Mouse (Mus musculus): ENCODE results near the gene Dicer1. TPM values are rescaled to one million over a fixed set of nuclear protein-coding genes. Genes with fewer than 3 reads are reported as not detected.
A peak's percentile ranks its signal among the peaks of the same experiment; 100 is the strongest.

The Dicer1 gene
- polyA plus RNA-seq, 1 experiment from 2014 or later, result 48.2 TPM

DNA sequence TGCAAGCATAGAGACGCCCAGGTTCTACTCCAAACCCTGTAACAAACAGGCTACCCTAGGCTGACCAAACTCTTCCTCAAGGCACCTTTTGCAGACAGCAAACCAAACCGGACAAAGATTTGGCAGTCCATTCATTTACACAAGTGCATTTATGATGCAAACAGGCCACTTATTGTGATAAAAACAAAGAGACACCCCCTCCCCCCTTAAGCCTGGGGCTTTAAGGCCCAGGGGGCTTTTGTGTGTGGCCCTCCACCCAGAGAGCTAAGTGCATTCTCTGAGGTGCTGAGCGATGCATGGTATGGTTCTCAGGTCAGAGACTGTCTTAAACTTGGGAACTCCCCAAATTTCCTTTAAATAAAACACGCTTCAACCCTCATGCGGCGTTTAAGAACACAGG lies 12.2 kb upstream of the Dicer1 start:
- Histone ChIP-seq H3K36me3 (no peaks in the 10 kb centered on the region), H3K9me3 (no peaks in the 10 kb centered on the region), H3K27me3 (no peaks in the 10 kb centered on the region), H3K4me2 (no peak overlapping the region), H3K4me1 (replicated peaks) (peaks cover 8% of the 10 kb centered on the region; the same call in 1 of the 2 replicates), H3K9ac (no peak overlapping the region), H3K27ac (replicated peaks) (no peak overlapping the region), H3K4me3 (no peak overlapping the region)
- ATAC-seq (ENCODE audit: low read depth), result no peak
- WGBS, result 24% methylated on average over 6 of the region's 6 CpGs

- no peak overlapping the region for H3K4me3 ChIP-seq
- H3K27me3 ChIP-seq, result no peaks in the 10 kb centered on the region
- H3K4me1 ChIP-seq (replicated peaks), result 0 out of 2 replicates have a peak, but pooled peaks cover 5% of the 10 kb centered on the region
- H3K9me3 ChIP-seq, result no peaks in the 10 kb centered on the region
- WGBS, result 86% methylated on average over 8 of the region's 8 CpGs
- no peak overlapping the region for H3K9ac ChIP-seq
- H3K4me2 ChIP-seq, result no peak overlapping the region
- no peak for ATAC-seq (ENCODE audit: low read depth)
- no peak overlapping the region for H3K27ac ChIP-seq (replicated peaks)
- no peaks in the 10 kb centered on the region for H3K36me3 ChIP-seq
Observed at GRCm38 (mm10) chr12:104761411-104761810, 9.7 kb upstream of the Dicer1 start.

DNA sequence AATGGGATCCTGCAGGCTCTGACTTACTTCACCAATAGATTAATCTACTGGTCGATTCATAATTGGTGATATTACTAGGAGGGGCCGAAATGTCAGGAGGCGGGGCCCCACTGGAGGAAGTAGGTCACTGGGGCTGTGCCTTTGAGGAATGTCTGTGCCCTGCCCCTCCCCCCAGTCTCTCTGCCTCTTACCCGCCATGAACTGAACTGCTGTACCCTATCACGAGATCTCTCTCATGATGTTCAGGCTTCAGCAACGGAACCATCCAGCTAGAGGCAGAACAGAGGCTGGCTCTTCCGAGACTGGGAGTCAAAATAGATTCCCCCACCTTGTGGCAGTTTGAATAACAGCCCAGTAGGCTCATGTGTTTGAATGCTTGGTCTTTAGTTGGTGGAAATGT lies 6.3 kb upstream of the Dicer1 start:
- no peak overlapping the region for H3K27ac ChIP-seq (replicated peaks)

GRCm38 (mm10) chr12:104753686-104754085 lies 1.9 kb upstream of the Dicer1 start:
- H3K27me3 ChIP-seq, result no peaks in the 10 kb centered on the region
- H3K36me3 ChIP-seq, result peaks cover 3% of the 10 kb centered on the region; the same call in 1 of the 2 replicates
- no peak overlapping the region for H3K27ac ChIP-seq (replicated peaks)
- peaks cover 33% of the 10 kb centered on the region for H3K4me1 ChIP-seq (replicated peaks)
- H3K4me3 ChIP-seq, result no peak overlapping the region
- WGBS, result 74% methylated on average over 4 of the region's 4 CpGs
- no peak overlapping the region for H3K4me2 ChIP-seq
- H3K9me3 ChIP-seq, result no peaks in the 10 kb centered on the region
- no peak for ATAC-seq (ENCODE audit: low read depth)
- no peak overlapping the region for H3K9ac ChIP-seq

More for the DNA sequence above, 6.3 kb upstream of the Dicer1 start:
- Histone ChIP-seq H3K9ac (no peak overlapping the region), H3K27me3 (no peaks in the 10 kb centered on the region), H3K9me3 (no peaks in the 10 kb centered on the region), H3K4me2 (no peak overlapping the region), H3K4me3 (no peak overlapping the region), H3K36me3 (no peaks in the 10 kb centered on the region), H3K4me1 (replicated peaks) (peaks cover 1% of the 10 kb centered on the region; the same call in 1 of the 2 replicates)
- no peak for ATAC-seq (ENCODE audit: low read depth)
- WGBS, result 91% methylated on average over 7 of the region's 7 CpGs

DNA sequence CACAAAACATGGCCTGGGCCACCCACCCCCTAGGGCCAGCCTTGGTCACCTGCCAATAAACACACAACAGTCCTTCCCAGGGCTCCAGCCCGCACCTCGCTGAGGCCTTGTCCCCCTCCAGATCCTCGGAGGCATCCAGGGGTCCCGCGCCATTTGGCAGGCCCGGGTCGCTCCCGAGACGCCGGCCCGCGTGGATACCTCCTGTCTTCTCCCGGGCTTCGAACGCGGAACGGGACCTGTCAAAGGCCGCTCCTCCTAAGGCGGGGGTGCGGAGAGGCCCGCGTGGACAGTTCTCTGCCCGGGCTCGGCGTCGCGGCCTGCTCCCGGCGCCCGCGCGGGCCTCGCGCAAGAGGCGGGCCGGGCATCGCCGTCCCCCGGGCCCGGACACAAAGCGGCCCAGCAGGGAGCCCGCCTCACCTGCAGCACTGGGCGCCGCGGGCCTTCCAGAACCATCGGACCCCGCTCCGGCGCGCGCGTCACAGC lies 380 bp downstream of the Dicer1 start:
- Histone ChIP-seq H3K27ac (replicated peaks) (peak overlapping the region; percentile 92), H3K9ac (peak overlapping the region; percentile 96), H3K4me3 (peak overlapping the region; percentile 83), H3K4me1 (replicated peaks) (peaks cover 51% of the 10 kb centered on the region), H3K4me2 (peak overlapping the region; percentile 95), H3K36me3 (peaks cover 3% of the 10 kb centered on the region; the same call in 1 of the 2 replicates), H3K27me3 (no peaks in the 10 kb centered on the region), H3K9me3 (no peaks in the 10 kb centered on the region)
- WGBS, result 0% methylated on average over 44 of the region's 52 CpGs
- ATAC-seq (ENCODE audit: low read depth), result peak; percentile 49

DNA sequence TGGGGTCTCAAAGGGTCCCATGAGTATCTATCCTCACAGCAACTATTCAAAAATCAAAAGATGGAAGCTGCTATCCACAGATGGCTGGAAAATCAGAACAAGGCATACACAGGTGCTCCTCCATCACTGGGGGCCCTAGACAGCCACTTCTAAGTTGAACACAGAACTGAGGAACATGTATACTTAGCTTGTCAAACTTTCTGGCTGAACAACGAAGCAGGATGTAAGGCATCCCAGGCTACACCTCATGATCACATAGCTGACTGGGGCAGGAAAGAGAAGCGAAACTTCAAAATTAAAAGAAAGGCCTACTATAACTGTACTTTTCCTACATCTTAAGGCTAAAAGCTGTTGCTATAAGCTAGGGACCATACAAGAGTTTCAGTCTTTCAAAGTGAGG lies 2.8 kb downstream of the Dicer1 start:
- Histone ChIP-seq H3K4me2 (no peak overlapping the region), H3K9me3 (no peaks in the 10 kb centered on the region), H3K4me3 (no peak overlapping the region), H3K9ac (no peak overlapping the region), H3K36me3 (peaks cover 3% of the 10 kb centered on the region; the same call in 1 of the 2 replicates), H3K27ac (replicated peaks) (no peak overlapping the region), H3K27me3 (no peaks in the 10 kb centered on the region), H3K4me1 (replicated peaks) (peaks cover 57% of the 10 kb centered on the region)
- WGBS, result 94% methylated on average over 2 of the region's 2 CpGs
- ATAC-seq (ENCODE audit: low read depth), result no peak

- Histone ChIP-seq H3K4me1 (replicated peaks) (peaks cover 63% of the 10 kb centered on the region), H3K36me3 (peaks cover 3% of the 10 kb centered on the region; the same call in 1 of the 2 replicates), H3K27me3 (no peaks in the 10 kb centered on the region), H3K27ac (replicated peaks) (no peak overlapping the region), H3K9me3 (no peaks in the 10 kb centered on the region), H3K4me2 (no peak overlapping the region), H3K9ac (no peak overlapping the region), H3K4me3 (no peak overlapping the region)
- ATAC-seq (ENCODE audit: low read depth), result no peak
- WGBS, result 89% methylated on average over 5 of the region's 5 CpGs
Observed at GRCm38 (mm10) chr12:104747252-104747651, 4.5 kb downstream of the Dicer1 start.

DNA sequence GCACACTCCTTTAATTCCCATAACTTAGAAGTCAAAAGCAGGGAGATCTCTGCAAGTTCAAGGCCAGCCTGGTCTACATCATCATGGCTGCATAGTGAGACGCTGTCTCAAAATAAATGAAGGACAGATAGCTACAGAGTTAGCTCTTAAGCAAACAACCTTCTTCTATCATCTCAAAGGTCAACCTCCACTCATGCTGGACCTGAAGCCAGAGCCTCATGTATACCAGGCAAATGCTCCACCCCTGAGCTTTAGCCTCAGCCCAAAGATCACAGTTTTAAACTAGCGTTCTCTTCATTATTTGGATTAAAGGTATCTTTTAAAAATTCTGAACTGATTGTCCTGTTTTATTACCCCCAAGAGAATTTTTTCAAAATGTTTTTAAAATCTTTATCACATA lies 5.2 kb downstream of the Dicer1 start:
- peaks cover 3% of the 10 kb centered on the region; the same call in 1 of the 2 replicates for H3K36me3 ChIP-seq
- no peaks in the 10 kb centered on the region for H3K27me3 ChIP-seq
- no peak overlapping the region for H3K9ac ChIP-seq
- no peak overlapping the region for H3K4me2 ChIP-seq
- no peak for ATAC-seq (ENCODE audit: low read depth)
- H3K4me1 ChIP-seq (replicated peaks), result peaks cover 69% of the 10 kb centered on the region
- H3K4me3 ChIP-seq, result no peak overlapping the region
- H3K9me3 ChIP-seq, result no peaks in the 10 kb centered on the region
- no peak overlapping the region for H3K27ac ChIP-seq (replicated peaks)
- WGBS, result 96% methylated on average over 2 of the region's 2 CpGs

GRCm38 (mm10) chr12:104743687-104744086 lies 8.1 kb downstream of the Dicer1 start:
- H3K9ac ChIP-seq, result no peak overlapping the region
- H3K4me2 ChIP-seq, result no peak overlapping the region
- H3K27me3 ChIP-seq, result no peaks in the 10 kb centered on the region
- H3K9me3 ChIP-seq, result no peaks in the 10 kb centered on the region
- 0 out of 2 replicates have a peak, but pooled peaks cover under 1% of the 10 kb centered on the region for H3K36me3 ChIP-seq
- peaks cover 68% of the 10 kb centered on the region for H3K4me1 ChIP-seq (replicated peaks)
- H3K4me3 ChIP-seq, result no peak overlapping the region
- 54% methylated on average over 4 of the region's 4 CpGs for WGBS
- no peak overlapping the region for H3K27ac ChIP-seq (replicated peaks)
- peak; percentile 79 for ATAC-seq (ENCODE audit: low read depth)

GRCm38 (mm10) chr12:104742247-104742646 lies 9.5 kb downstream of the Dicer1 start:
- no peak for ATAC-seq (ENCODE audit: low read depth)
- H3K9ac ChIP-seq, result no peak overlapping the region
- peaks cover 68% of the 10 kb centered on the region for H3K4me1 ChIP-seq (replicated peaks)
- no peaks in the 10 kb centered on the region for H3K27me3 ChIP-seq
- WGBS, result 79% methylated on average over 6 of the region's 6 CpGs
- H3K36me3 ChIP-seq, result no peaks in the 10 kb centered on the region
- no peak overlapping the region for H3K27ac ChIP-seq (replicated peaks)
- H3K4me2 ChIP-seq, result no peak overlapping the region
- H3K9me3 ChIP-seq, result no peaks in the 10 kb centered on the region
- H3K4me3 ChIP-seq, result no peak overlapping the region

DNA sequence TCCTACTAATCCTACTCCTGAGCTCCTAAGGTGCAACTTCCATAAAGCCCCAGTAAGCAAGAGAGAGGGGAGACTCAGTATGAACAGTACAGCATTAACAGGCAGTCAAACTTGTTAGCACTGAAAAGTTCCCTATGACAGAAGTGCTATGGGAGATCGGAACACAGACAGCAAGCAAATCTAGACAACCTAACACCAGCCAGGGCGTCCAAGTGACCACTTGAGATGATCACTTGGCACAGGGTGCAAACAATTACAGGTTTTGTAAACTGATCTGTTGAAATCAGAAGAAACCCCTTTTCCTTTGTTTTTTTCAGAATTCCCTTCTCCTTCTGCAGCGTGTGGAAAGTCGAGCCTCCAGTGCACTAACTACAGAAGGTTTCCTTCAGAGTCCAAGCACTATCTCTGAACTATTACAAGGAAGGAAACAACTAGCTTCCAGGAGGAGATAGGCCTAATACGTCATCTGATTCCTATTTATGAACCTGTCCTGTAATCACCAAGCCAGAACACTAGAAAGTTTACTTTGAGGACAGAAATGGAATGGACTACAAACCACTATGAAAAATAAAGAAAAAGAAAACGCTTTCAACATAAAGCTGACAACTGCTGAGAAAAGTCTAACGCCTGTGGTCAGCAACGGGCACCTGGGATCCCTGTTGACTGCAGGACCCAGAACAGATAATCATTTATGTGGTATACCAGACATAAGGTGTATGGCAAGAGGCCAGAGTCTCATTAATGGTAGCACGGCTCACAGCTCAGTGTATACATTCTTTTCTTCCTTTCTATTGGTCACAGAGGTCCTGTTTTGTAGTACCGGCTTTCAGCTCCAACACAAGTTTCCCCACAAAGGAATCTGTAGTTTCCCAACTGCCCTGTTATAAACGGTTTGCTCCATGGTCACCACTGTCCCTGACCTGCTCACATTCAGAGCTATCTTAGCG lies 10.6 kb downstream of the Dicer1 start:
- Histone ChIP-seq H3K9ac (no peak overlapping the region), H3K9me3 (no peaks in the 10 kb centered on the region), H3K4me1 (replicated peaks) (peaks cover 75% of the 10 kb centered on the region), H3K4me3 (no peak overlapping the region), H3K4me2 (no peak overlapping the region), H3K27me3 (no peaks in the 10 kb centered on the region), H3K27ac (replicated peaks) (no peak overlapping the region), H3K36me3 (no peaks in the 10 kb centered on the region)
- 64% methylated on average over 12 of the region's 12 CpGs for WGBS
- ATAC-seq (ENCODE audit: low read depth), result no peak

- Histone ChIP-seq H3K4me3 (no peak overlapping the region), H3K4me1 (replicated peaks) (peaks cover 89% of the 10 kb centered on the region), H3K27ac (replicated peaks) (no peak overlapping the region), H3K9ac (no peak overlapping the region), H3K36me3 (no peaks in the 10 kb centered on the region), H3K4me2 (no peak overlapping the region), H3K27me3 (no peaks in the 10 kb centered on the region), H3K9me3 (no peaks in the 10 kb centered on the region)
- no peak for ATAC-seq (ENCODE audit: low read depth)
- WGBS, result 31% methylated on average over 3 of the region's 3 CpGs
Observed at GRCm38 (mm10) chr12:104738931-104739330, 12.8 kb downstream of the Dicer1 start.
